2 mouse cellular contexts compared by ENCODE assay signal in the genomic region with DNA sequence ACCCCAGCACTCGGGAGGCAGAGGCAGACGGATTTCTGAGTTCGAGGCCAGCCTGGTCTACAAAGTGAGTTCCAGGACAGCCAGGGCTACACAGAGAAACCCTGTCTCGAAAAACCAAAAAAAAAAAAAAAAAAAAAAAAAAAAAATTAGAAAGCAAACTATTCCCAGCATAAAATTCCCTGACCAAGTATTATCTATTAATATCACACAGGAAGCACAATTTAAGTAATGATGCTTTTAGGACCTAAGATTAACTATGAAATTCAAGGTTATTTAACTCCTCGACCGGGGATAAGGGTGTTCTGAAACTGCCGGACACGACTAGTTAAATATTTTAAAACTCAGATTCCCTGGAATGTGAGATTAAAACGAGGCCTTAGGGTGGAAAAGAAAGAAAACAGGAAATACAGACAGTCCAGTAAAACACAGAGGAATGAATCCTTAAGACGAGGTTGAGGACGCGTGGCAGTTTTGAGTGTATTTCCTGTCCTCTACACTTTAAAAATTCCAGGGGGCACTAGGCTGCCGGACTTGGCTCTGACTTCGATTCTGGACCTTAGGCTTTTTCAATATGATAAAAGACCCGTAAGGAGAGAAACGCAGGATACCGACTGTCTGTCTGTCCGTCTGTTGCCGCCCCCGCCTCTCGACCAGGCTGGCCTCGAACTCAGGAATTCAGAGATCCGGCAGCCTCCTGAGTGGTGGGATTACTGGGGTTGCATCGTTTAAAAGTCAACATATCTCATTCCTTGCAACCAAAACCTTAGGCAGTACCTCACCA.
TF ChIP-seq lines count a peak whose summit lies in the region.

No protein-coding gene starts in this region.

TF ChIP-seq in C2C12, 6 proteins besides CTCF, POLR2A, EP300 and RAD21:
- no peak for TF ChIP-seq MYOG (IDR thresholded peaks at IDR 0.05; ENCODE audit: control insufficient read depth, extremely low read depth, insufficient read length)
- TF ChIP-seq FOSL1 (IDR thresholded peaks at IDR 0.05; ENCODE audit: insufficient read depth, low read length, poor library complexity, severe bottlenecking) = no peak
- TF ChIP-seq MYOD1 (IDR thresholded peaks at IDR 0.05; ENCODE audit: control insufficient read depth, insufficient read length, low read depth) = no peak
- no peak for TF ChIP-seq CEBPB (IDR thresholded peaks at IDR 0.05; ENCODE audit: low read depth)
- no peak for TF ChIP-seq USF1 (IDR thresholded peaks at IDR 0.05; ENCODE audit: low read depth)
- no peak for TF ChIP-seq MAX (IDR thresholded peaks at IDR 0.05)

TF ChIP-seq in ES-E14, 5 proteins besides CTCF, POLR2A, EP300 and RAD21:
- TF ChIP-seq ZNF384 (IDR thresholded peaks at IDR 0.05; ENCODE audit: low read depth, low read length) (peak; percentile 47; the same call in 1 of the 2 replicates), CHD2 (IDR thresholded peaks at IDR 0.05; ENCODE audit: low read depth, low read length) (no peak)
TF ChIP-seq in ES-E14: peak in this region for 1.
